Mouse (Mus musculus) frontal cortex, postnatal 25 days (tissue): ENCODE measurements around the gene Gm11213.

ENCODE experiments used
- DNase-seq, 2 experiments: peaks; one replicate each; pipeline ENCODE4 v3.0.0; 2022; ENCODE audit warnings: low spot score in 2 of 2

Gm11213 gene

GRCm38 (mm10) chr4:63580078-63580477 is 25.0 kb downstream of the Gm11213 start:
- DNase-seq, result no peak

DNA sequence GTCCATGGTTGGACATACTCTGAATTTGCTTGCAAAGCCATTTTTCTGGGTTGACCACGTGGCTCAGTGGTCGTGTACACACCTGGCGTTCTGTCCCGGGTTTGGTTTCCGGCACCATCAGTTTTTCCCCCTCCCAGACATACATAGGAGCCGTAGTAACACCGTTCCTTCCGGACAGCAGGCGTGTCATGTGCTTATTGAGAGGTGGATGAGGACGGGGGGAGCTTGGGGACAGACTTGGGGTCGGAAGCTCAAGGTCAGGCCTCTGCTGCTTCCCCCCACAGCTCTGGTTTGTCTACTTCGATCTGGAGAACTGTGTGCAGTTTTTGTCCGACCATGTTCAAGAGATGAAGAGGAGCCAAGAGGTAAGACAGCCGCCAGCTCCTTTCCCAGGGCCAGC is 25.4 kb downstream of the Gm11213 start:
- DNase-seq, result no peak

DNA sequence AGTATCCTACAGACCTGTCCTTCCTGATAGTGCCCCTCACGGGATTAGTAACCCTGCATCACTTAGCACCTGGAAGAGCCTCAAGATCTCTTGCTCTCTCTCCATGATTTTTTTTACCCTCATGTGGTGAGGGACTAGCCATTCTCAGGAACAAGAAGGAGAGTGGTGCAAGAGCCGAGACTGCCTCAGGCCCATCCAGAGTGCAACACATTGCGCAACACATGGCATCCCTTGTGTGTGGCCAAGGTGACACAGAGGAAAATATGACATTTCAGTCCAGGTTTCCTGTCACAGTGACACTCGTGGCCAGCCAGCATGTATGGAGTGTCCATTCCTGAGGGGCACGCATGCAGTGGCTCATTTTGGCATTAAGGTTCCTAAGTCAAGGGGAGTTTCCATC is 32.4 kb downstream of the Gm11213 start:
- no peak for DNase-seq

DNA sequence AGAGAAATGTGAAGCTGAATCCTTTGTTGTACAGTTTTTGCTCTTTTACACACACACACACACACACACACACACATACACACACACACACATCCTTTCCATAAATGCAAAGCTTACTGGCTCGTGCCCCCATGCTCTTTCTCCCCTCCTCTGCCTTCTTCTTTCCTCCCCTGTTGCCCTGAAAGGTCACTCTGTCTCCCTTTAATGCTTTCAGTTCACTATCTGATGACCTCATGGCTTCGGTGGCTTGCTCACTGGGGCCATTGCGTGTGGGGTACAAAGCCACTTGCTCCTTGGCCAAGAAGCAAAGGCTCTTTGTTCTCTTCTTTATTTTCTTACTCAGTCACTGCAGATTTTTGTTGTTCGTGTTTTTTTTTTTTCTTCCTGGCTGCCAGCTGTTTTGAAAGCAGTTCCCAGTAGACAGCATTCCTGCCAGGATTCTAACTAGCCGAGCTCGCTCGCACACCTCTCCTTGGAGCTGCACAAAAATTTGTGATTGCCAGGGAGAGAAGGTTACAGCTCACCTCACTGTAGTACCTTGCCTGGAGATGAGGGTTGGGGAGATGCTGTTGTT is 34.8 kb downstream of the Gm11213 start:
- DNase-seq, result no peak

DNA sequence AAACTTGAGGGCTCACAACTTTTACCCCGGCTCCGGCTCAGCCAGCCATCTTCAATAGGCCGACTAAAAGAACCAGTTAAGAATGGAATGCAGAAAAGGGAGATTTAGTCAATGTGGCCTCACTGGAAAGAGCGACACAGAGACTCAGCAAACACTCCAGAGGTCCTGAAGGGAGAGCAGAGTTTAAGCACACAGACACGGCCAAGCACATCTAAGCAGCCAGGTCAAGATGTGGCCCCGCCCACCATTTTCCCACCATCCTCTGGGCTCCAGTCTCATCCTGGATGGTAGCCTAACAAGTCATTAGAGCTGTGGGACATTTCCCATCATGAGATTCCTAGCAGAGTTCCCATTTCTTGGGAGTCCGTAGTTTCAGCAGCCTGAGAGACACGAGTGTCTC is 35.7 kb downstream of the Gm11213 start:
- DNase-seq, result no peak

DNA sequence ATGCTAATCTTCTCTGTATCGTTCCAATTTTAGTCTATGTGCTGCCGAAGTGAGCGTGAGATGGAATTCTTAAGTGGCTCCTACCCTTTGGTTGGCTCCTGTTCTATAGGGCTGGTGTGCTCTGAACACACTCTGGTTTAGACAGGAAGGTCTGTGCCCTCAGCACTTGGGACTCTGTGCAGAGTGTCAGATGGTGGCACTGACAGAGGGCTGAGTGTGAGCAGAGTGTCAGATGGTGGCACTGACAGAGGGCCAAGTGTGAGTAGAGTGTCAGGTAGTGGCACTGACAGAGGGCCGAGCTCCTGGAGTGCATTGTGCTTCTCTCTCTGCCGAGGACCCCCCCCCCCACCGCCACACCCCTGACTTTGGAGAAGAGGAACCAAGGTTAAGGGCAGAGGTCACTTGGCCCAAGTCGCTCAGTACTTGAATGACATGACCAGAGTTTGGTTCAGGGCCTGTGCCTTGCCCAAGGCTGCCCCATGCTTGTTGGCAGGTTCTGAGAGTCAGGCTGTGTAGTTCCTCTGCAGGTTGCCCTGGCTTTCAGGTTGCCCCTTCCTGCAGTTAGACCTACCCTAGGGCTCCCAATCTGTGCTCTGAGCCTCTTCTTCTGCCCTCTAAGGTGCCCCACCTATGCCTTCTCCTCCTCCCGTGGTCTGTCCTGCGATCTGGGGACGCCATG is 37.2 kb downstream of the Gm11213 start:
- no peak for DNase-seq

DNA sequence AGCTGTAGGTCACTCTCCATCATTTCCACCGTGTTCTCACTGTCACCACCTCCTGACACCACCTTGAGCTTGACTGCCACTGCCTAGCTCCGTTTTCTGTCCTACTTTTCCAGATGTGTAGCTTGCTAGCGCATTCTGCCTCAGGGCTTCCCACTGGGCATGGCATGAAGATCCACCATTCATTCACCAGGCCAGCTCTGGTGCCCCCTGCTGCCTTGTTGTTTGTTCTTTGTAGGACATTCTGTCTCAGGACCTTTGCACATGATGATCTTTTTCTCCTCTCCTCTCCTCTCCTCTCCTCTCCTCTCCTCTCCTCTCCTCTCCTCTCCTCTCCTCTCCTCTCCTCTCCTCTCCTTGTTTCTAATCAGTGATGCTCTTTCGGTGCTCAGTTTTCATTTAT is 42.3 kb downstream of the Gm11213 start:
- no peak for DNase-seq

DNA sequence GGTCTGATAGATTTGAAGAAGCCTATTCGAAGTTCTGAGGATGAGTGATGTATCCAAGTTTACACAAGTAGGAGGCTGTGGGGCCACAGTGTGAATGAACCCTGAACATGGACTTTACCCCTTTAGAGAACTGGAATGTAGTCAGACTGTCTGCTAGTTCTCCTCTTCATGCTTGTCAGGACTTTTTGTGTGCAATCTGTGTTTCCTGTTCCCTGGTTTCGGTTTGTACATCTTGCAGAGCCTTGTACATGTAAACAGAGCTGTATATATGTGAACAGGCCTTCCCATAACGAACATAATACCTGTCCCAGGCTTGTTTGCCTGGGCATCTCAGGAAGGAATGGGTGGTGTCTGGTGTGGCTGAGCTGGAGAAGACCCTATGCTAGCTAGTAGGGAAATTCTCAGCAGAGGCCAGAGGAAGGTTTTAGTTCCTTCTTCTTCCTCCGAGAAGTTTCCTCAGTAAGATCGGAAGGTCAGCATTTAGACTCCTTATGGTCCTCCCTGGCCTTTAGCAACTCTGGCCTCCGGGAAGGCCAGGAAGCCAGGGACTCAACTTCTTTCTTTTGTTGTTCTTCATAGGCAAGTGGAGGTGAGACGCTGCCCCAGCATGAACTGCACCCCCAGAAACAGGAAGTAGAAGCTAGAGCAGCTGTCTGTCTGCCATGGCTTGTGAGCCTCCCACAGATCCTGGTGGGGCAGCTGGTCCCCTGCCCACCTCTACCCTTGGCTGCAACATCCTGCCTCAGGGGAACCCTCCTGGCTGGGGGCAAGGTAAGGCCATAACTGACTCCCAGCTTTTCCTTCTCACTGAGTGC is 43.0 kb downstream of the Gm11213 start:
- DNase-seq, result no peak

GRCm38 (mm10) chr4:63560079-63560478 is 45.0 kb downstream of the Gm11213 start:
- no peak for DNase-seq

- no peak for DNase-seq
These were observed 45.8 kb downstream of the Gm11213 start for GRCm38 (mm10) chr4:63559127-63559697.

DNA sequence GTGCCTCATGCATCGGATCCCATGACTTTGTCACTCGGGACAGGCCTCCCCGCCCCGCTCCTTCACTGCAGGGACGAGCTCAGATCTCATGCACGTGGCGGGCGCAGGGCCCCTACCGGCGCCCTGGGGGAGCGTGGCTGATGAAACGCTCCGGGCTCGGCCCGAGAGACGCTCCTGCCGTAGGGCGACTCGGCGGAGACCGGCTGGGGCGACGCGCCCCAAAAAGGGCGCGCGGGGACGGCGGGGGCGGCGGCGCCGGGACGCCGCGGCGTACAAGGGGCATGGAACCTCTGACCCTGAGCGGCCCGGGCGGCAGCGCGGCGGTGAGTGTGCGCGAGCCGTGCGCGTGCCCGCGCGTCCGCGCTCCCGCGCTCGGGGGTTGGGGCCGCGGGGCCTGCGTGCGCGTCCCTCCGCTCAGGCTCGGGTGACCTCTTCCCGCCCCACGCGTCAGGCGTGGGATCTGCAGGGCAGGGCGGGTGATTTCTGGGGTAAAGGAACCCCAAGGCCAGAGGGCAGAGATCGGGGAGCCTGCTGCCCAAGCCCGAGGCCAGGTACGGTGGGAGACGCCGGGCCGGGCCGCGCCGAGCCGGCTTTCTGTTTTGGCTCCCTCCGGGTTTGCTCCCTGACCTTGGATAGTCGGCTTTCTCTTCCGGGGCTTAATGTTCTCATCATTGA is 46.5 kb downstream of the Gm11213 start, which contains the start of gene Tmem268:
Gene Tmem268 (plus strand): TSS at position 375 of the 675 bp plus-strand sequence.
- peak; percentile 55 to 63 for DNase-seq

- DNase-seq, result no peak
These were observed 47.7 kb downstream of the Gm11213 start for GRCm38 (mm10) chr4:63557124-63558059.

- DNase-seq, result no peak
These were observed 48.4 kb downstream of the Gm11213 start for GRCm38 (mm10) chr4:63556665-63557064.

GRCm38 (mm10) chr4:63555111-63555510 is 50.0 kb downstream of the Gm11213 start:
- no peak for DNase-seq

GRCm38 (mm10) chr4:63554616-63555015 is 50.4 kb downstream of the Gm11213 start:
- DNase-seq, result no peak

DNA sequence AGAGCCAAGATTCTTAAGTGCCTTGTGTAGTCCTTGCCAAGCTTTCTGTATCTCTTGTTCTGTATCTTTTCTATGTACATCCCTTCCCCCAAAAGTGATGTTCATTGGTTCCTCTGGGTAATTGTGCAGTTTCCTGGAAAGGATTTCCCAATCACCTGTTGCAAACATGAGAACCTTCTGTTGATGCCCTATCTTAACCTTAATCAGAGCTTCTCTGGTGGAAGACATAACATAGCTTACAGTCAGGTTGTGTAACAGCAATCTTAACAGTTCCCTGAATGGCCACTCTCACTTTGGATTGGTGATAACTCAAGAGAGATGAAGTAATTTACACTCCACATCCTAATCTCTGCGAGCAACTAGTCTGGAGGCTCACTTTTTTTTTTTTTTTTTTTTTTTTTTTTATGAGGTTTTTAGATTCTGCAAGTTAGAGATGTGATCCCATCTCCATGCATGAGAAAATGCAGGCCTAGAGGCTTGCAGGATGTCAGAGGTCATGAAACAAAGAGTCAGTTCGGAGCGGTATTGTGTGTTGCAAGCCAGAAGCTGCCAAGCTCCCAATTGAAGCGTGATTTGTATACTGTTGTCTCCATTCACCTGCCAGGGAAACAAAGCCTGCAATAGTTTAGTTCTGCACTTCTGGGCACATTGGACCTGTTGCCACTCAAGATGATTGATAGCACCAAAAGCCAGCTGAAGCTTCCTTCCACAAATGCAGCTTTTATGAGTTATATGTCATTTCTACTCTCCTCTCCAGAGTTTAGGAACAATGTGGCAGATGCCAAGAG is 51.1 kb downstream of the Gm11213 start:
- no peak for DNase-seq

- no peak for DNase-seq
These were observed 52.2 kb downstream of the Gm11213 start for GRCm38 (mm10) chr4:63552865-63553264.

DNA sequence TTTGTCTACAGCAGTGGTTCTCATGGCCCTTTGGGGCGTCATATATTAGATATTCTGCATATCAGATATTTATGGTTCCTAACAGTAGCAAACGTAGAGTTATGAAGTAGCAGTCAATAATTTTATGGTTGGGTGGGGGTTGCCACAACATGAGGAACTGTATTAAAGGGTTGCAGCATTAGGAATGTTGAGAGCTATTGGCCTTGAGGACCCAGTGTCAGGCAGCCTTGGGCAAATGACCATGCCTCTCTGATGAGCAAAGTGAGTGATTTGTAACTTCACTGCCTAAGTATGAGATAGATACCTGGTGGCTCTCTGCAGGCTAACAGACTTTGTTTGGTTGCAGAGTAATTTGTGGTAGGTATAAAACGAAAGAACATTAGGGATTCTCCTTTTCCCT is 54.2 kb downstream of the Gm11213 start:
- DNase-seq, result no peak

DNA sequence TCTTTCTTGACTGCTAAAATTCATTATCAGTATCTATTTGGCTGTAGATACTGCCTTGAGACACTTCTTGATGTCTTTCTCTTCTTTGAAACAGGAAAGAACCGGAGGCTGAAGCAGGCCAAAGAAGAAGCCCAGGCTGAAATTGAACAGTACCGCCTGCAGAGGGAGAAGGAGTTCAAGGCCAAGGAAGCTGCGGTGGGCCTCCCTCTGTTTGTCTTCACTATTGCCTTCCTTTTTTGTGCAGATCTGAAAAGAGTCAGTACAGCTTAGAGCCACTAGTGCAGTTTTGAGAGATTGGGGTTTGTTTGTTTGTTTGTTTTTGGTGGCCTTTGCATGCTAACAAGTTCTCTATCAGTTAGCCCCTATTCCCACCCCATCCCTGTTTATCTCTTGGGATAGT is 56.6 kb downstream of the Gm11213 start:
- no peak for DNase-seq

- DNase-seq, result no peak
These were observed 57.3 kb downstream of the Gm11213 start for GRCm38 (mm10) chr4:63547799-63548198.
